Mouse (Mus musculus) activated CD4-positive, CD25-positive, alpha-beta regulatory T cell, adult 4 months (primary cell): ENCODE measurements around the gene Mrpl48. TPM values are rescaled to one million over a fixed set of nuclear protein-coding genes. Genes with fewer than 3 reads are reported as not detected.

Experiments
- polyA plus RNA-seq, 2 experiments: library from polyadenylated mRNA; unstranded; fragments of 100-300 nt; shearing (Covaris generic); gene quantifications; one replicate each; pipeline ENCODE4 v1.2.1; 2017

The Mrpl48 gene
- polyA plus RNA-seq, 2 experiments from 2014 or later, result 60.1 to 76.0 TPM

Other genes starting within 250 kb of the Mrpl48 start
- 10 to 100 TPM; 29.3 to 30.8 TPM for gene C2cd3, start 236.1 kb downstream of the Mrpl48 start, polyA plus RNA-seq
- 10 to 100 TPM; 21.7 to 27.2 TPM for gene Ppme1, start 236.0 kb downstream of the Mrpl48 start, polyA plus RNA-seq
- gene Ucp3, start 135.3 kb downstream of the Mrpl48 start, polyA plus RNA-seq, result not detected
- gene Ucp2, start 115.0 kb downstream of the Mrpl48 start, polyA plus RNA-seq, result 1,000 to 10,000 TPM; 1,097 to 1,340 TPM
- 10 to 100 TPM; 10.4 to 17.4 TPM for gene Dnajb13, start 93.3 kb downstream of the Mrpl48 start, polyA plus RNA-seq
- gene Coa4, start 71.2 kb downstream of the Mrpl48 start, polyA plus RNA-seq, result 10 to 100 TPM; 21.2 to 22.6 TPM
- gene Rab6a, start 891 bp downstream of the Mrpl48 start, polyA plus RNA-seq, result 10 to 100 TPM in 1 of 2 experiments, 1 to 10 TPM in 1; 8.7 to 12.6 TPM
- under 1 TPM in 1 of 2 experiments, not detected in 1; 0.34 TPM for gene Plekhb1, start 54.1 kb upstream of the Mrpl48 start, polyA plus RNA-seq
- gene Fam168a, start 98.3 kb upstream of the Mrpl48 start, polyA plus RNA-seq, result 10 to 100 TPM; 17.3 to 18.0 TPM